Mouse (Mus musculus) lung, postnatal 14 days (tissue): ENCODE measurements around the gene Rec114.

Source experiments
- DNase-seq: peaks from one replicate; pipeline ENCODE4 v3.0.0; 2021

Rec114 gene

DNA sequence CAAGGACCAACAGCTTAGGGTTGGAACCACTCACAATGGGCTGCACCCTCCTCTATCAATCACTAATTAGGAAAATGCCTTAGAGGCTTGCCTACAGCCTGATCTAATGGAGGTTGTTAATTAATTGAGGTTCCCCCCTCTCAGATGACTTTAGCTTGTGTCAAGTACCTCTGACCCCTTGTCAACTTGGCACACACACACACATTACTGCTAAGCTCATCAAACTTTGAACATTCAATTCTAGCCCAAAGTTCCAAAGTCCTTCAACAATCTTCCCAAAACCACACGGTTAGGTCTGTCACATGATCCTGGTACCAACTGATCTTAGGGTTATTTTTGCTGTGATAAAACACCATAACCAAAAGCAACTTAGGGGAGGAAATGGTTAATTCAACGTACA is 26.9 kb downstream of the Rec114 start:
- DNase-seq, result no peak

DNA sequence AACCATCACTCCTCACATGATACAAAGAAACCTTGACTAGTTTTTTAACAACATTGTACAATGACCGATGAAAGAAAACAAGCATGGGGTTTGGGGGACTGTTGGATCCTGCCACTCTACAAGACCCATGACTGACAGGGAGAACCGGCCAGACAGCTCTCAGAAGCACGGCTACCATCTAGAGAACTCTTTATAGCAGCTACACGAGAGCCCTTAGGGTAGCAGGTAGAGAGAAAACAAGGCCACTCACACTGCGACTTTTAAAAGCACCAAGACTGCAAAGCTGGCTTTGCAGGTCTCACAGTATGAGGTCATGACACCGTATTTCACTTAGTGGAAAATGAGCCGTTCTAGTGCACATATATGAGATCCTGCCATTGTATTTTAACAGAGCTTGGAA is 33.1 kb downstream of the Rec114 start:
- no peak for DNase-seq

- peak; percentile 77 for DNase-seq
These were observed 33.8 kb downstream of the Rec114 start for GRCm38 (mm10) chr9:58709939-58710338.

DNA sequence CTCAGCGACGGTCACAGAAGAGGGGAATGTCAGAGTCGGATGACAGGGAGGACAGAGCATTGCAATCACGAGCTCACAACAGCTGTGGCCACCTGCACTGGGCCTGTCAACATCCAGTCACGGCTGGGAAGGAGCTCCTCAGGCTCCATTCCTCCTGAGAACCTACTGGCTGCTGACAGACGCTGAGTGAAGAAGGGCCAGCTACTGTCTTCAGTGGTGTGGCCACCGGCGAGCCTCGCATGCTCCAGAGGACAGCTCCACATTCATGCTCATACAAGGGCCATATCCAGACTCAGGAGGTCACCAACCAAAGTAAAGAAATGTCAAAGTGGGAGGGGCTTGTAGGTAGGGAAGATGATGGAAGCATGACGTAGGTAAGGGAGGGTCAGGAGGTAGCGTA is 36.0 kb downstream of the Rec114 start:
- no peak for DNase-seq

- no peak for DNase-seq
These were observed 37.7 kb downstream of the Rec114 start for GRCm38 (mm10) chr9:58706024-58706423.

DNA sequence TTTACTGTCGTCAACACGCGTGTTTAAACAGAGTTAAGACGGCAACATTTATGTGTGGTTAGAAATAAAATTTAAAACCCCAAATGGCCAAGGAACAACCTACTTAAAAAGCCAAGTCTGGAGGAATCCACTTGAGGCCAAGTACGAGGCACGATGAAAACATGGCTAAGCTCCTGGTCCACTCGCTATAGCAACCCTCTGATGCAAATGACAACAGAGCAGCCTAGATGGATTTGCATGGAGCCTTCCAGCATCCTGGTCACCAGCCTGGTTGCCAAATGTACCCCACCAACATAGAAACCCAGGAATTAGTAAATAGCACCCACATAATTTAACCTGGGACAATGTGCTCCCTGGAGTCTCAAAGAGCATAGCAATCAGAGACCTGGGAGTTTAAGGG is 40.0 kb downstream of the Rec114 start:
- no peak for DNase-seq

GRCm38 (mm10) chr9:58701751-58702150 is 42.0 kb downstream of the Rec114 start:
- DNase-seq, result no peak

DNA sequence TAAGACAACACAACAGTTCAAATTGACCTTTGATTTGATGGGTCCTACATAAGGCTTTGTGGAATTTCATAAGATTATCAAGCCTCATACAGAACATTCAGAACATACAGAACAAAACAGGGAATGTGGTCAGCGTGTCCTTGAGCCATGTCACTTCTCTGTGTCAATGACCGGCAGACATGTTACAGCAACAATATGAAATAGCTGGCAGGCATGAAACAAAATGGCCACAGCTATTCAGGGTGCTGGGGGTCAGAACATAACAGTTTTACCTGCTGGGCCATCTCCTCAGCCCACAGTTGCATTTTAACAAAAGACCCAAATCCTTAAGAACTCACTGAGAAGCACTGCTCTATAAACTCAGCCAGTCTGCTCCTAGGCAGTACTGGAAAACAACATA is 45.3 kb downstream of the Rec114 start:
- no peak for DNase-seq

DNA sequence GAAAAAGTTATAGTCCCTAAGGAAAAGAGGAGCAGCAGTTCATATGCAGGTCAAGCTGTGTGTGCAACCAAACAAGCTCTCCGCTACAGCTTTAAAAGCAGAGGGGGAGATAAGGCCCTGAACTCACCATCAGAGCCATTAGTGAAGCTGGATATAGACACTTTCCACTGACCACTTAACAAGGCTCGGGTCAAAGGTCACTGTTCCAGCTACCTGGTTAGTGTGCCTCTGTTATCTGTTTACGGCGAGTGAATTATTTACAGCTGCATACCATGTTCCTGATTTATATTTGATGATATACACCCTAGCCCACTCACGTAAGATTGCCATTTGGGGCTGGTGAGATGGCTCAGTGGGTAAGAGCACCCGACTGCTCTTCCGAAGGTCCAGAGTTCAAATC is 52.3 kb downstream of the Rec114 start:
- no peak for DNase-seq

- DNase-seq, result no peak
These were observed 53.1 kb downstream of the Rec114 start for GRCm38 (mm10) chr9:58690701-58691100.

GRCm38 (mm10) chr9:58688076-58688475 is 55.7 kb downstream of the Rec114 start:
- no peak for DNase-seq

DNA sequence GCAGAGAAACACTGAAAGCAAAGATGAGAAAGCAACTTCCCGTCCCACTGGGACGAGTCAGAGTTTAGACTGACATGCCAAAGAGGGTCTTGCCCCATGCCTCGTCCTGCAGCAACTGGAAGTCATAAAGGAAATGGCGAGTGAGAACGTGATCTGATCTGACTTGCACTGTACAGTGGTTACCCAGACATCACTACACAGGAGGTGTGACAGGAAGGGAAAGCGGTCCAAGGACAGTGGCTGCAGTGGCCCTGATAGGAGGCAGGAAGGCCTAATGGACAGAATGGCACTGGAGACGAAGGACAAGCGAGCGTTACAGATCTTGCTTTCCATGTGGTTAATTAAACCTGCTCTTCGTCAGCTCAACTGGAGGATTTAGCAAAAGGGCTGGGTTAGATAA is 58.5 kb downstream of the Rec114 start:
- DNase-seq, result no peak

DNA sequence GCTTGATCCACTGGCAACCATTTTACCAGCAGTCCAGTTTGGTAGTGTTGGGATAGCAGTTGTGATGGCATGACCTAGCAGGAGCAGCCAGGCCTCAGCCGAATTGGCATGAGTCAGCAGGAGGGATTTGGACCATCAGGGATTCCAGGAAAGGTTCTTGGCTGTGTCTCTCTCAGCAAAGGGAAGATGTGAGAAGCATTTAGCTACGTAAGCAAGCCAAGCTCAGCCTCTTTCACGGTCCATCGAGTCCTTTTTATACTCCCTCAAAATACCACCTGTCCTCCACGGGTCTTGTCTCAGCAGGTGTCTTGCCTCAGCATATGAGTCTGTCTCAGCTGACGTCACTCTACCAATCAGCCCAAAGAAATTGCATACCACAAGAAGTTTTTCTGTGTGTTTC is 60.4 kb downstream of the Rec114 start:
- no peak for DNase-seq

DNA sequence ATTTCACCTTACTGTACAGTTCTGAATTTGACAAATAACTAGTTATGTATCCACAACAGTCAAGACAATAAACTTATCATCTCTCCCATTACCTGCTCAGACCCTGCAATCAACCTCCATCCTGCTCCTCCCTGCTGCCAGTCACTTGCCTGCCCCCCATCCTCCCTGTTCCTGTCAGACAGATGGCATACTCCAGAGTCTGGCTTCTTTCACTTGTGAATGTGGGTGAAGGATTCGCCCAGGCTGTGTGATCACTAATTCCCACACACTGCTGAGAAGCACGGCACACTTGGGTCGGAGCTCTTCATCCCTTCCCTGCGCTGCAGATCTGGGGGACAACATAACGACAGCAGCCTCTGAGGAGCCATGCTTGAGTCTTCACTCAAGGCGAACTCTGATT is 61.7 kb downstream of the Rec114 start:
- no peak for DNase-seq

GRCm38 (mm10) chr9:58681411-58681810 is 62.4 kb downstream of the Rec114 start:
- no peak for DNase-seq

- no peak for DNase-seq
These were observed 68.4 kb downstream of the Rec114 start for GRCm38 (mm10) chr9:58675371-58675770.

GRCm38 (mm10) chr9:58674736-58675135 is 69.0 kb downstream of the Rec114 start:
- no peak for DNase-seq

DNA sequence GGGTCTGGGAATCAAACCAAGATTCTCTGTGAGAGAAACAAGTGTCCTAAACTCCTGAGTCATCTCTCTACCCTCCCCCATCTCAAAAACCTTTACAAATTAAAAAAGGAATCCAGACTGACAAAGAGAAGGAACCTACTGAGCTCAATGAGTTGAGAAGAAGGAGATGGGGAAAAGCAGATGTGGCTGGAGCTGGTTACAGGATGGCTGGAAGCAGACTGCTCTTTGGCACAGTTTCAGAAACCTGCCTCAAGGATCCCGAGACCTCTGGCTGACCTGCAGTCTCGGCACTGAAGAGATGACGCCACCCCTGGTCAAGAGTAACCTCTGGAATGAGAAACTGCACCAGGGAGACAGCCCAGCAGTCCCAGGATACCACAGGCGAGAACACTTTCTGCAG is 71.3 kb downstream of the Rec114 start:
- DNase-seq, result peak; percentile 33

GRCm38 (mm10) chr9:58669819-58670218 is 73.9 kb downstream of the Rec114 start:
- no peak for DNase-seq

GRCm38 (mm10) chr9:58669071-58669470 is 74.7 kb downstream of the Rec114 start:
- no peak for DNase-seq

DNA sequence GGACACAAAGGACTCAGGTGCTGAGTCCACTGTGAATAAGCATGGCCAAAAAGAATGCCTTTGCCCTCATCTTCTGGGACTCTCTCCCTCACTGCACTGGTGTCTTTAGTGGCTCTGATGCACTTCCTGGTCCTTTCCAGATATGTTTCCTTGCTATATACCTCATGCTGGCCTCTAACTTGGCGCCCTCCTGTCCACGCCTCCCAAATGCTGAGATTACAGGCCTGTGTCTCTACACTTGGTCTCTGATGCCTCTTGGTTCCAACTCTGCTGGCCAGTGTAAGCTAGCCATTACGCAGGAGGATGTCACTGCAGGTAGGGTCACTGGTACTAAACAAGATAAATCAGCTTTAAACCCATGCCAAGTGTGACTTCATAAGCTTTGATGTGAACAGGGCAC is 75.6 kb downstream of the Rec114 start:
- DNase-seq, result no peak

- no peak for DNase-seq
These were observed 76.5 kb downstream of the Rec114 start for GRCm38 (mm10) chr9:58667244-58667643.

- no peak for DNase-seq
These were observed 77.6 kb downstream of the Rec114 start for GRCm38 (mm10) chr9:58666191-58666590.

DNA sequence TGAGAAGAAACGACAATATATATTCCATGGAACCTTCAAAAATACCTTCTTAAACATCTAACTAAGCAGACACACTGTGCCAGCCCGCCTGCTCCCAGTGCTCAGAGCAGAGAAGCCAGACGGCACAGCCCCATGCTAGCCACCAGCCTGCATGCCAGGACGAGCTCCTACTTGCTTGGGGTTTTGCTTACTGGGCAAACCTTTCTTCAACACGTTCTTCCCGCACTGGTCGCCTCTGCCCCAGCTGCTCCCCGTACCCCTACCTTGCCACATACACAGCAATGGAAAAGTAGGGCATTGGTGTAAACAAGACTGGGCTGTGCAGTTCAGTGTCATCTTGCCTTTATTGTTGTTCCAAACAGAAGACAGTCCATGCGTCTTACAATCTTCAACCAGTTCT is 78.3 kb downstream of the Rec114 start:
- no peak for DNase-seq

DNA sequence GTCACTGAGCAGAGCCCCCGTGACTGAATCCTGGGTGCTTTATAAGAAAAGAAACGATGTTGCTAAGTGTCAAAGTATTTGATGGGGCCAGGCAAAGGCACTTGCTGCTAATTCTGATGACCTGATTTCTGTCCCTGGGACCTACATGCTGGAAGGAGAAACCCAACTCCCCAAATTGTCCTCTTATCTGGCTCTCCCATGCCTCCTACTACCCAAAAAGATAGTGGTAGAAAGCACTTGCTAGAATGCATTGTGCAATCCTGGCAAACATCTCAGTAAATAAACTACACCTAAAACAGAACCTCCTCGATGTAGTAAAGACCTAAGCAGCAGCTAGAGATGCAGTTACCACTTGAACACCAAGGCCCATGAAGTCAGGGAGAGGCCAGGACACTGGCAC is 81.0 kb downstream of the Rec114 start:
- no peak for DNase-seq

DNA sequence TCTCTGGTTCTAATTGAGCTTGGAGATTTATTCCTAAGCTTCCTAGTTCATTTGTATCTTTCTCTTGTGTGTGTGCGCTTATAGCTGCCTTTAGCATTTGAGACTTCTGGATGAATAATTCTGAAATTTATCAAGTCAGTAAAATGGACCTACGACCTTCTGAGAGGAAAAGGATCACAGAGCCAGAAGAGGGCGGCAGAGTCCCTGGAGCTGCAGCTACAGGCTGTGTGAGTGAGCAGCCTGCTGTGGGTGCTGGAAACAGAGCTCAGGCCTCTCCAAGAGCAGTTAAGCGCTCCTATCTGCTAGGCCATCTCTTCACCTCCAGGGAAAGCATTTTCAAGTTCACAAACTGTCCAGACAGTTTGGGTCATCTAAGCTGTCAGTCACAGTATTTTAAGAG is 81.8 kb downstream of the Rec114 start:
- DNase-seq, result no peak
